Mouse (Mus musculus): ENCODE measurements around the gene Rbp4.

Gene Rbp4

DNA sequence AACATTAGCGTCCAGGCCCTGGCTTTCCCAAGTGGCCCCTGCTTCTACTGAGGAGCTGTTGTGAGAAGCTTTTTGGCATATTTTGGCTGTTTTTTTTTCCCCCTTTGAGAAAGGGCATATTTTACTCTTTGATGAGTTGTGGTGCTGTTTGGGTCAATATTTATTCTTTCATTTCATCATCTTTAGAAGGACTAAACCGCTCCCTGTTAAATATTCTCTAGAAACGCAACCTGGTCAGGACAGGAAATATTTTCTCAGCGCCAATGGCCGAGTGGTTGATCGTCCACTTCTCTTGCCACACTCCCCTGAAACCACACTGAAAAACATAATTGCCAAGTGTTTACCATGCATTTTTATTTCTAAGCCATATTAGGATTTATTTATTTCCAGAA, at the start of gene Rbp4:
Gene Rbp4, minus strand, starts transcription at position 63 of the 392 bp plus-strand sequence.
- no peak for DNase-seq

DNA sequence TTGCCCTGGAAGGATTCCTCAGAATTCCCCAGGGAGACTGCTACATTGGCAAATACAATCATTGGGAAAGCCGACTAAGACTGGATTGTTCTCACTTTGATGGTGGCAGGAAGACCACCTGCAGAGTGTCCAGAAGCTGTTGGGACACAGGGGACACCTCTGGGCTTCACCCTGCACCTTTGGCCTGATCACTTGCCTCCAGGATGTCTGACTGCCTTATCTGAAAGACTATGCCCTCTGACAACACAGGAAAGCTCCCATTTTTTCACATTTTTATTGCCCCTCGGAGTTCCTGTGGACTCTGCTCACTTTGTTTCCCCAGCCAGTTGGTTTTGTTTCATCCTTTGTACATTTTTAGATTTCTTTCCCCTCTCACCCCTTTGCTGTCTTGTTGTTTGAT, 39.6 kb upstream of the Rbp4 start:
- DNase-seq, result no peak

DNA sequence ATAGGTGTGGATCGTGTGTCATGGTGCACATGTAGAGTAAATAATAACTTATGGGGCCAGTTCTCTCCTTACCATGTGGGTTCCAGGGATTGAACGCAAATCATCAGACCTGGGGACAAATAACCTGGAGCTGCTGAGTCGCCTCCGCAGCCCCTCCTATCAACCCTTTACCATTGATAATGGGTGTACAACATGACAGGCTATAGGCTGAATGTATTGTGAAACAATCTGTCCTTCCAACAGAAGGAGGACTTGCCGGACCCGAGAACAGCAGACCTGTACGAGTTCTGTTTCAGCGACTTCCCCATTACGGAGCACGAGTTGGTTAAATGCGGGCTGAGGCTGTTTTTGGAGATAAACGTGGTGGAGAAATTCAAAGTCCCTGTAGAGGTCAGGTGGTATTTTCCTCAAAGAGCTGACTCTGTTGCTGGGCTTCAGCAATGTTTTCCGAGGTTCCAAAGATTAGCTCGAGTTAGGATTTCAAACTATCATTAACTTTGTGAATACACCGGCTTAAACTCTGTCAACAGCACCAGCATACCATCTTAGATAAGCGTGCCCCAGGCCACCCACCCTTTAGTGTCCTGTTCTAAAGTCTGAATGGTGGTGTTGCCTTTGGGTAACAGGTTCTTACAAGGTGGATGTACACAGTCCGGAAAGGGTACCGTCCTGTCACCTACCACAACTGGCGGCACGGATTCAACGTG, 36.7 kb upstream of the Rbp4 start:
- DNase-seq, result no peak

DNA sequence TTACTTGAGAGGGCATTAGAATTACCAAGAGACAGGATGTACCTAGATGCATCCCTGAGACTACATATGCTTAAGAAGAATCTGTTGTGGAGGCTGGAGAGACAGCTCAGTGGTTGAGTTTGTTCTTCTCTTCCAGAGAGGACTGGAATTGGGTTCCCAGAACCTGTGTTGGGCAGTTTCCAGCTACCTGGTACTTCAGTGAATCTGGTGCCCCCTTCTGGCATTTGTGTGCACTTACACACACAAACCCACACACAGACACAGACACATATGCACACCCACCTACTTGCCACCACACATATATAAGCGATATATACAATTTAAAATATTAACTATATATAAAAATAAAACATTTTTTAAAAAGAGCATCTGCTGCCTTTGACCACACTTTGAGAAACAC, 31.2 kb upstream of the Rbp4 start:
- DNase-seq, result no peak

DNA sequence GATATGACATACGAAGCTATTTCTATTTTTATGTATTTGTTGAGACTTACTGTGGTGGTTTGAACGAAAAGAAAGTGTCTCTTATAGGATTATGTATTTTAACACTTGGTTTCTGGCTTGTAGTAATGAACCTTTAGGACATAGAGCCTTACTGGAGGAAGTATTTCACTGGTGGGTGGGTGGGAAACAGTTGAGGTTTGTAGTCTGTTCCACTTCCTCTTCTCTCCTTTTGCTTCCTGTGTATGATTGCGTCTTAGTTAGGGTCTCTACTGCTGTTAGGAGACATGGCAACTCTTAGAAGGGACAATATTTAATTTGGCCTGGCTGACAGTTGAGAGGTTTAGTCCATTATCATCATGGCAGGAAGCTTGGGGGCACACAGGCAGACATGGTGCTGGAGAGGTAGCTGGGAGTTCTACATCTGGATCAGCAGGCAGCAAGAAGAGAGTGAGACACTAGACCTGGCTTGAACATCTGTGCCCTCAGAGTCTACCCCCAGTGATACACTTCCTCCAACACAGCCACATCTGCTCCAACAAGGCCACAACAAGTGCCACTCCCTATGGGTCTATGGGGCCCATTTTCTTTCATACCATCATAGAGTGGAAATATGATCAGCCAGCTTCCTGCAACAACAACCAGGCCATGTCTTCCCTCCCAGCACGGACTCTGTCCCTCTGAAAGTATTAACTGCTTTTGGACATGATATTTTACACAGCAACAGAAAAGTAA, 18.6 kb upstream of the Rbp4 start:
- DNase-seq, result no peak

GRCm38 (mm10) chr19:38134806-38135205, 9.7 kb upstream of the Rbp4 start:
- no peak for DNase-seq

- DNase-seq, result no peak
Measured at GRCm38 (mm10) chr19:38133986-38134385, 8.9 kb upstream of the Rbp4 start.

DNA sequence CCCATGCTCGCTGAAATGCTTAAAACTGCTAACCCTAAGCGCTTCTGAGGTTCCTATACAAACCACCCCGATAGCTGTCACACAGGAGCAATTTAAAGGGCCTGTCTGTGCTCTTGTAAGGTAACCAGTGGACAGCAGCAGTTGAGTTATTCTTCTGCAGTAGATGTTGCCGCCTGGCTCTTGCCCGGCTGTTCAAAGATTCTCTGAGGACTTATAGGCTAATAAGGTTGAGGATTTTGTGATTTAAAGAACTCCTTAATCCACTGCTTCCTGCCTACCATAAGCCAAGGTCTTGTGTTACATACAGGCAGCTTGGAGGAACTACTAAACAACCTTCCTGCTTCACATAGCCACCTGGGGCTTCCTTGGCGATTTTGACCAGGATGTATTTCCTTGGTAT, 7.4 kb upstream of the Rbp4 start, which contains the start of gene Pde6c:
Gene Pde6c, plus strand, starts transcription at position 301 of the 400 bp plus-strand sequence.
- no peak for DNase-seq

DNA sequence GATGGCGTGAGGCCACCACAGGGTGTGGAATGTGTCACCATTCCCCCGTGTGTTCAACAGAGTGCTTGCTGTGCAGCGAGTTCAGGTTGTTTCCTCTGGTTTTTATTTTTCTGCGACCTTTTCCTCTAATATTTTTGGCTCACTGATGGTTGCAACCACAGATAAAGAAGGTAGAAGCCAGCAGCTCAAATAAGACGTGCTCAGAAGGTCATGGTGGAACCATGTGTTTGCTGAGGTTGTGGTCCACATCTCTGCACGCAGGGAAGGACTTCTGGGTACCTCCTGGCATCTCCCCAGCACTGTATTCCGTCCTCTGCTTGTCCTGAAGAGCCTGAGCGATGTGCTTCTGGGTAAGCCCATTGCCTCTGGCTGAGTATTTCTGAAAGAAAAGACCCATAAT, 1.6 kb upstream of the Rbp4 start:
- DNase-seq, result no peak

DNA sequence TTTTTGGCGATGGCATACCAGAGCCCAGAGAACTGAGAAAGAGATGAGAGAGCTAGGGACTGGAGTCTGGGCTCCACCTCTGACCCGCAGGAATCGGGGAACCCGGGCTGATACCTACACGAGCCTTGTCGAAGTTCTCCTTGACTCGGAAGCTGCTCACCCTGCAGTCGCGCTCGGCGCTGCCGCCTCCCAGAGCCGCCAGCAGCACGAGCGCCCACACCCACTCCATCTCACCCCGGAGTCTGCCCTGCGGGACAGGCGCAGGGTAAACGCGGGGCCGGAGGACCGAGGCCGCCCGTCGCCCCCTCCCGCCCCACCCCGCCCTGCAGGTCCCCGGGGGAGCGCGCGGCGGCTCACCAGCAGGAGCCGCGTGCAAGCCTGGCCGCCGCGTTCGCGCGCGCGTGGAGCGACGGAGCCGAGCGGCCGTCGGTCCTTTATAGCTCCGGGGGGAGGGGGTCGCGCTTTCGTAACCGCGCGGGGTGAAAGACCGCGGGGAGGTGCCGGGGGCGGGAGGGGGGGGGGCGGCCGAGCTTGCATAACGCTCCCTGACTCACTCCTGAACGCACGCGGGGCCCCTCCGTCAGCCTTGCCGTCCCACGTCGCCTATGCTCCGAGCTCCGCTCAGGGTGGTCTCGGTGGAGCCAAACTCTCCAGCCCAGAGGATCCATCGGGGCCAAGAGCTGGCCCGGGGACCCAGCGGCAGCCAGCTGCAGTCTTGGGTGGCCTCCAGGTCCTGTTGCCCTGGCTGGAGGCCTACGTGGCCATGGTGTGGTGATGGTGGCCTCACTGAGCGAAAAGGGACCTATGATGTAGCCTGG, 471 bp downstream of the Rbp4 start:
- no peak for DNase-seq

GRCm38 (mm10) chr19:38123921-38124320, 1.2 kb downstream of the Rbp4 start:
- DNase-seq, result no peak

GRCm38 (mm10) chr19:38120123-38120760, 4.8 kb downstream of the Rbp4 start:
- no peak for DNase-seq

DNA sequence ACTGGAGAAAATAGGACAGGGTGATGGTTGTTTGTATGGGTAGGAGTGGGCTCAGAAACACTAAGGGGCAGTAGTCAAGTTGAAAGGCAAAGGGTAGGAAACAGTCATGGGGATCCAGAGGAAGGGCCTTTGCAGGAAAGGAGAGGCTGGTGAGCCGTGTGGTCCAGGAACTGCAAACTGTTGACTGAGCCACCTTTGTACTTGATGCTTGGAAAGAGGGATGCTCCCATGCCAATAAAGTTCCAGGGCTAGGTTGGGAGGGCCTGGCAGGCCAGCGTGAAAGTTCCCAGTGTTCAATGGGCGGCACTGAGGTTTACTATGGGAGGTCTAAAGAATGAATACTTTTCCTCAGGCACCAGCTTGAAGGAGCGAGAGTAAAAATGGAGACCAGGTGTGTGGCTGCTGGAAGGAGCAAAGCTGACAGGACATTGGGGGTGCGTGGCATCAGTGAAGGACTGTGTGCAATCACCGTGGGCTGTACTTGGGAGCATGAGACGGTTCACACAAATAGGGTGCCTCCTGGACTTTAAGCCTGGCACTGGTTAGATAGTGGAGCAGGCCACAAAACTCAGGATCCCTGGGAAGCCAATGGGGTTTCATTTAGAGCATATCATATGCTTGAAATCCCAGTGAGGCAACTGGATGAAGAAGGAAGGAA, 10.1 kb downstream of the Rbp4 start:
- no peak for DNase-seq

DNA sequence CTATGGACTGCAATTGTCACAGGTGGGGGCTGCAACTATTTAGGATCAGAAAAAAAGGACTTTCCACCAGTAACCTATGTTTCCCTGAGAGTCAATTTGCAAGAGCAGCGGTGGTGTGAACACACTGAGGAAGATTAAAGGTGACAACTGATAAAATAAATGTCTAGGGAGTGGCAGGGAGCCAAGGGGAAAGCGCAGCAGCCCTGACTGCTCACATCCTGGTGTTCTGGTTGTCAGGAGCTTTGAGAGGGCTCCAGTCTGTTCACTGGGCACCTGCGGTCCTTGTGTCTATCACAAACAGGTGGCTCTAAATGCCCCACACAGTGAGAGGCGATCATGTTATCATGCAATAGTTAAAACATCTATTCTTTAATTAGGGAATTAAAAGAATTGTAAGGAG, 12.5 kb downstream of the Rbp4 start:
- no peak for DNase-seq

GRCm38 (mm10) chr19:38111056-38111455, 14.0 kb downstream of the Rbp4 start:
- DNase-seq, result no peak

- DNase-seq, result no peak
Measured at GRCm38 (mm10) chr19:38109506-38110242, 15.4 kb downstream of the Rbp4 start.

GRCm38 (mm10) chr19:38107871-38108270, 17.2 kb downstream of the Rbp4 start:
- DNase-seq, result no peak

DNA sequence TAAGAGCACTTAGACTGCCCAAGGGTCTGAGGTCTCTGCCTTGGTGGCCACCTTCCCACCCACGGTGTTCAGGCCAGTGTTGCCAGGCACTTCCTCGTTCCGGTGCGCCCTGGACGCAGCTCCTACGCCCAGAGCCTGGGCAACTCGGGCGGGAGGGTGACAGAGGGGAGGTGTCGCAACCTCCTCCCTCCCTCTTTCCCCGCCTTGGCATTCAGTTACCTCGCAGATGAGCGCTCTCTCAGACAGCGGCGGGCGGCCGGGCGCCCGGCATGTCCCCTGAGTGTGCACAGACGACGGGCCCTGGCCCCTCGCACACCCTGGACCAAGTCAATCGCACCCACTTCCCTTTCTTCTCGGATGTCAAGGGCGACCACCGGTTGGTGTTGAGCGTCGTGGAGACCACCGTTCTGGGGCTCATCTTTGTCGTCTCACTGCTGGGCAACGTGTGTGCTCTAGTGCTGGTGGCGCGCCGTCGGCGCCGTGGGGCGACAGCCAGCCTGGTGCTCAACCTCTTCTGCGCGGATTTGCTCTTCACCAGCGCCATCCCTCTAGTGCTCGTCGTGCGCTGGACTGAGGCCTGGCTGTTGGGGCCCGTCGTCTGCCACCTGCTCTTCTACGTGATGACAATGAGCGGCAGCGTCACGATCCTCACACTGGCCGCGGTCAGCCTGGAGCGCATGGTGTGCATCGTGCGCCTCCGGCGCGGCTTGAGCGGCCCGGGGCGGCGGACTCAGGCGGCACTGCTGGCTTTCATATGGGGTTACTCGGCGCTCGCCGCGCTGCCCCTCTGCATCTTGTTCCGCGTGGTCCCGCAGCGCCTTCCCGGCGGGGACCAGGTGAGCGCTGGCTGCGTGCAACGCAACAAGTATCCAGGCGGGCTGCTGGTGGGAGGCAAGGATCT, 28.0 kb downstream of the Rbp4 start, which contains the start of gene Ffar4:
Gene Ffar4, plus strand, starts transcription at position 214 of the 901 bp plus-strand sequence.
- no peak for DNase-seq

GRCm38 (mm10) chr19:38096231-38096630, 28.9 kb downstream of the Rbp4 start:
- no peak for DNase-seq

- DNase-seq, result no peak
Measured at GRCm38 (mm10) chr19:38091512-38091985, 33.5 kb downstream of the Rbp4 start.

All from cerebellum, adult 11 months (tissue).